Mouse (Mus musculus) thymus, adult 2 months (tissue): ENCODE measurements around the gene Akap7. TPM values are rescaled to one million over a fixed set of nuclear protein-coding genes. Genes with fewer than 3 reads are reported as not detected.

Source experiments
- DNase-seq: peaks from one replicate; pipeline ENCODE4 v3.0.0; 2021
- H3K27ac ChIP-seq: fragments of 200-500 bp; 2 replicates; pipeline ENCODE4 v1.5.1; 2012; ENCODE audit warnings: low read length, control low read depth; ENCODE audit not compliant: control insufficient read depth, insufficient read depth
- H3K27me3 ChIP-seq: fragments of 200-500 bp; 2 replicates; pipeline ENCODE4 v1.6.1; 2012; ENCODE audit warnings: mild to moderate bottlenecking, low read length, moderate library complexity, mixed read lengths; ENCODE audit not compliant: control insufficient read depth, insufficient read depth
- H3K36me3 ChIP-seq: fragments of 200-500 bp; 2 replicates; pipeline ENCODE4 v1.6.1; 2012; ENCODE audit warnings: mild to moderate bottlenecking, low read length, moderate library complexity; ENCODE audit not compliant: control insufficient read depth, insufficient read depth
- H3K4me1 ChIP-seq: fragments of 200-500 bp; replicated peaks from 2 replicates; pipeline ENCODE4 v1.6.1; 2012; ENCODE audit warnings: low read length; ENCODE audit not compliant: control insufficient read depth, insufficient read depth
- H3K4me3 ChIP-seq: fragments of 200-500 bp; 2 replicates; pipeline ENCODE4 v1.5.1; 2012; ENCODE audit warnings: mild to moderate bottlenecking, low read length, control low read depth, moderate library complexity; ENCODE audit not compliant: control insufficient read depth, insufficient read depth
- CTCF ChIP-seq: fragments of 200-500 bp; IDR thresholded peaks from 2 replicates; pipeline ENCODE4 v1.5.1; 2012; ENCODE audit warnings: mild to moderate bottlenecking, control low read depth, low read length, moderate library complexity, borderline replicate concordance; ENCODE audit not compliant: control insufficient read depth, poor library complexity, insufficient read depth; ENCODE audit errors: extremely low read depth
- POLR2A ChIP-seq: fragments of 200-500 bp; IDR thresholded peaks from 2 replicates; pipeline ENCODE4 v1.6.1; 2012; ENCODE audit warnings: mild to moderate bottlenecking, low read length, control low read depth, moderate library complexity; ENCODE audit not compliant: control insufficient read depth, poor library complexity, insufficient read depth; ENCODE audit errors: extremely low read depth
- WGBS: fragments of 180-500 bp; shearing (Covaris S2); methylation state at CpG from one replicate; pipeline ENCODE4 v1.1.7; 2018; 5-methylcytosine and 5-hydroxymethylcytosine counted together
- polyA plus RNA-seq: library from polyadenylated mRNA; depleted of rRNA; stranded (reverse); fragments of >200 nt; gene quantifications from 2 replicates; pipeline ENCODE4 v1.2.3, GENCODE M21; 2012; rRNA removed

The Akap7 gene
- polyA plus RNA-seq, 1 experiment: 1.8 TPM

GRCm38 (mm10) chr10:25120871-25121554, 186.7 kb downstream of the Akap7 start:
- Histone ChIP-seq H3K4me1 (peaks cover 16% of the 10 kb centered on the region), H3K4me3 (no peak overlapping the region), H3K27ac (no peak overlapping the region), H3K36me3 (no peaks in the 10 kb centered on the region), H3K27me3 (no peaks in the 10 kb centered on the region)
- 92% methylated on average over 5 of the region's 5 CpGs for WGBS
- no peak for DNase-seq
- no peak for TF ChIP-seq POLR2A
- TF ChIP-seq CTCF: no peak

Other genes with a start within 250 kb of the Akap7 start
- gene Epb41l2, start 51.9 kb upstream of the Akap7 start, polyA plus RNA-seq: 47.5 and 52.5 TPM in 2 replicates
- gene Smlr1, start 228.4 kb upstream of the Akap7 start, polyA plus RNA-seq: not detected in 2 replicates